Mouse (Mus musculus): ENCODE data around the gene Kcnj16.

The Kcnj16 gene

GRCm38 (mm10) chr11:111054854-111055822, 87.3 kb downstream of the Kcnj16 start:
- DNase-seq (ENCODE audit: extremely low read depth, low read depth, low spot score): no peak

GRCm38 (mm10) chr11:111056030-111056429, 88.2 kb downstream of the Kcnj16 start:
- DNase-seq (ENCODE audit: extremely low read depth, low read depth, low spot score): no peak

- DNase-seq (ENCODE audit: extremely low read depth, low read depth, low spot score): no peak
Measured at GRCm38 (mm10) chr11:111057435-111057834, 89.6 kb downstream of the Kcnj16 start.

- no peak for DNase-seq (ENCODE audit: extremely low read depth, low read depth, low spot score)
Measured at GRCm38 (mm10) chr11:111059440-111059839, 91.6 kb downstream of the Kcnj16 start.

- DNase-seq (ENCODE audit: extremely low read depth, low read depth, low spot score): no peak
Measured at GRCm38 (mm10) chr11:111060216-111060615, 92.4 kb downstream of the Kcnj16 start.

GRCm38 (mm10) chr11:111064751-111065527, 97.1 kb downstream of the Kcnj16 start:
- no peak for DNase-seq (ENCODE audit: extremely low read depth, low read depth, low spot score)

- no peak for DNase-seq (ENCODE audit: extremely low read depth, low read depth, low spot score)
Measured at GRCm38 (mm10) chr11:111065635-111066298, 97.9 kb downstream of the Kcnj16 start, which contains the start of gene Kcnj2. TSS of gene Kcnj2 (plus strand) at chr11:111066164.

GRCm38 (mm10) chr11:111066299-111066691, 98.5 kb downstream of the Kcnj16 start:
- DNase-seq (ENCODE audit: extremely low read depth, low read depth, low spot score): no peak

GRCm38 (mm10) chr11:111067787-111068186, 100.0 kb downstream of the Kcnj16 start:
- no peak for DNase-seq (ENCODE audit: extremely low read depth, low read depth, low spot score)

- DNase-seq (ENCODE audit: extremely low read depth, low read depth, low spot score): no peak
Measured at GRCm38 (mm10) chr11:111070460-111070859, 102.6 kb downstream of the Kcnj16 start.

GRCm38 (mm10) chr11:111074131-111074530, 106.3 kb downstream of the Kcnj16 start:
- no peak for DNase-seq (ENCODE audit: extremely low read depth, low read depth, low spot score)
